Mouse (Mus musculus): ENCODE results near the gene Ccl9. TPM values are rescaled to one million over a fixed set of nuclear protein-coding genes. Genes with fewer than 3 reads are reported as not detected.

The Ccl9 gene
- 4.7 and 6.1 TPM in 2 replicates for polyA plus RNA-seq (2015; fragmentation: Nextera tagmentation; extraction: Ambion mirVana)

GRCm38 (mm10) chr11:83578186-83578760 is at the start of gene Ccl9:
Gene Ccl9, minus strand, starts transcription at chr11:83578636.
- no peak within 1 kb of the TSS for H3K27ac ChIP-seq
- no peak for ATAC-seq (replicated peaks; ENCODE audit: low FRiP score)
- H3K4me2 ChIP-seq, result no peak within 1 kb of the TSS
- H3K9me3 ChIP-seq (replicated peaks), result no peaks in the 10 kb centered on the region
- no peak within 1 kb of the TSS for H3K4me3 ChIP-seq (replicated peaks)
- no peaks in the 10 kb centered on the region for H3K27me3 ChIP-seq
- H3K4me1 ChIP-seq, result peaks cover 11% of the 10 kb centered on the region
- H3K9ac ChIP-seq, result no peak within 1 kb of the TSS
- 76% methylated on average over 2 of the region's 2 CpGs for WGBS
- H3K36me3 ChIP-seq, result no peaks in the 10 kb centered on the region

- no peaks in the 10 kb centered on the region for H3K4me1 ChIP-seq
- H3K9ac ChIP-seq, result no peak overlapping the region
- no peaks in the 10 kb centered on the region for H3K27me3 ChIP-seq
- H3K4me2 ChIP-seq, result no peak overlapping the region
- H3K36me3 ChIP-seq, result no peaks in the 10 kb centered on the region
- H3K4me3 ChIP-seq (replicated peaks), result no peak overlapping the region
- 96% methylated on average over 3 of the region's 3 CpGs for WGBS
- H3K9me3 ChIP-seq (replicated peaks), result no peaks in the 10 kb centered on the region
- H3K27ac ChIP-seq, result no peak overlapping the region
- ATAC-seq (replicated peaks; ENCODE audit: low FRiP score), result no peak
These were observed 45.1 kb upstream of the Ccl9 start for GRCm38 (mm10) chr11:83623586-83623985.

- Histone ChIP-seq H3K4me2 (no peak overlapping the region), H3K27ac (no peak overlapping the region), H3K27me3 (no peaks in the 10 kb centered on the region), H3K9me3 (replicated peaks) (no peaks in the 10 kb centered on the region), H3K36me3 (no peaks in the 10 kb centered on the region), H3K4me1 (no peaks in the 10 kb centered on the region), H3K4me3 (replicated peaks) (no peak overlapping the region), H3K9ac (no peak overlapping the region)
- WGBS, result 94% methylated on average over 1 of the region's 1 CpGs
- no peak for ATAC-seq (replicated peaks; ENCODE audit: low FRiP score)
These were observed 40.6 kb upstream of the Ccl9 start for GRCm38 (mm10) chr11:83619037-83619436.

GRCm38 (mm10) chr11:83618238-83618637 is 39.8 kb upstream of the Ccl9 start:
- 73% methylated on average over 5 of the region's 5 CpGs for WGBS
- H3K9ac ChIP-seq, result no peak overlapping the region
- H3K27ac ChIP-seq, result no peak overlapping the region
- no peaks in the 10 kb centered on the region for H3K9me3 ChIP-seq (replicated peaks)
- H3K36me3 ChIP-seq, result no peaks in the 10 kb centered on the region
- H3K4me3 ChIP-seq (replicated peaks), result no peak overlapping the region
- no peak for ATAC-seq (replicated peaks; ENCODE audit: low FRiP score)
- H3K4me1 ChIP-seq, result no peaks in the 10 kb centered on the region
- no peak overlapping the region for H3K4me2 ChIP-seq
- H3K27me3 ChIP-seq, result no peaks in the 10 kb centered on the region

- H3K27me3 ChIP-seq, result no peaks in the 10 kb centered on the region
- H3K27ac ChIP-seq, result no peak overlapping the region
- 88% methylated on average over 1 of the region's 1 CpGs for WGBS
- H3K9me3 ChIP-seq (replicated peaks), result no peaks in the 10 kb centered on the region
- no peak for ATAC-seq (replicated peaks; ENCODE audit: low FRiP score)
- no peak overlapping the region for H3K4me2 ChIP-seq
- H3K4me3 ChIP-seq (replicated peaks), result no peak overlapping the region
- H3K4me1 ChIP-seq, result no peaks in the 10 kb centered on the region
- H3K9ac ChIP-seq, result no peak overlapping the region
- no peaks in the 10 kb centered on the region for H3K36me3 ChIP-seq
These were observed 38.1 kb upstream of the Ccl9 start for GRCm38 (mm10) chr11:83616586-83616985.

- no peak overlapping the region for H3K4me2 ChIP-seq
- 79% methylated on average over 2 of the region's 2 CpGs for WGBS
- no peak overlapping the region for H3K27ac ChIP-seq
- H3K4me3 ChIP-seq (replicated peaks), result no peak overlapping the region
- H3K4me1 ChIP-seq, result no peaks in the 10 kb centered on the region
- no peak for ATAC-seq (replicated peaks; ENCODE audit: low FRiP score)
- H3K9me3 ChIP-seq (replicated peaks), result no peaks in the 10 kb centered on the region
- no peaks in the 10 kb centered on the region for H3K27me3 ChIP-seq
- no peak overlapping the region for H3K9ac ChIP-seq
- H3K36me3 ChIP-seq, result no peaks in the 10 kb centered on the region
These were observed 32.5 kb upstream of the Ccl9 start for GRCm38 (mm10) chr11:83610900-83611299.

- 56% methylated on average over 1 of the region's 1 CpGs for WGBS
- ATAC-seq (replicated peaks; ENCODE audit: low FRiP score), result no peak
These were observed 28.0 kb upstream of the Ccl9 start for GRCm38 (mm10) chr11:83606396-83606795.

GRCm38 (mm10) chr11:83605535-83605934 is 27.1 kb upstream of the Ccl9 start:
- H3K4me2 ChIP-seq, result no peak overlapping the region
- H3K9ac ChIP-seq, result no peak overlapping the region
- ATAC-seq (replicated peaks; ENCODE audit: low FRiP score), result no peak
- no peaks in the 10 kb centered on the region for H3K36me3 ChIP-seq
- H3K9me3 ChIP-seq (replicated peaks), result no peaks in the 10 kb centered on the region
- H3K4me3 ChIP-seq (replicated peaks), result no peak overlapping the region
- H3K27me3 ChIP-seq, result no peaks in the 10 kb centered on the region
- H3K27ac ChIP-seq, result no peak overlapping the region
- H3K4me1 ChIP-seq, result no peaks in the 10 kb centered on the region
- WGBS, result 87% methylated on average over 3 of the region's 3 CpGs

More at GRCm38 (mm10) chr11:83606396-83606795, 28.0 kb upstream of the Ccl9 start:
- Histone ChIP-seq H3K9me3 (replicated peaks) (no peaks in the 10 kb centered on the region), H3K27me3 (no peaks in the 10 kb centered on the region), H3K4me1 (no peaks in the 10 kb centered on the region), H3K4me2 (no peak overlapping the region), H3K4me3 (replicated peaks) (no peak overlapping the region), H3K36me3 (no peaks in the 10 kb centered on the region), H3K27ac (no peak overlapping the region), H3K9ac (no peak overlapping the region)

- no peaks in the 10 kb centered on the region for H3K27me3 ChIP-seq
- no peaks in the 10 kb centered on the region for H3K9me3 ChIP-seq (replicated peaks)
- 89% methylated on average over 4 of the region's 4 CpGs for WGBS
- H3K9ac ChIP-seq, result no peak overlapping the region
- H3K36me3 ChIP-seq, result no peaks in the 10 kb centered on the region
- ATAC-seq (replicated peaks; ENCODE audit: low FRiP score), result no peak
- no peak overlapping the region for H3K27ac ChIP-seq
- H3K4me3 ChIP-seq (replicated peaks), result no peak overlapping the region
- no peaks in the 10 kb centered on the region for H3K4me1 ChIP-seq
- H3K4me2 ChIP-seq, result no peak overlapping the region
These were observed 26.3 kb upstream of the Ccl9 start for GRCm38 (mm10) chr11:83604698-83605097.

- no peak overlapping the region for H3K27ac ChIP-seq
- no peaks in the 10 kb centered on the region for H3K36me3 ChIP-seq
- no peaks in the 10 kb centered on the region for H3K27me3 ChIP-seq
- H3K4me2 ChIP-seq, result no peak overlapping the region
- no peaks in the 10 kb centered on the region for H3K4me1 ChIP-seq
- H3K4me3 ChIP-seq (replicated peaks), result no peak overlapping the region
- H3K9ac ChIP-seq, result no peak overlapping the region
- H3K9me3 ChIP-seq (replicated peaks), result no peaks in the 10 kb centered on the region
- no peak for ATAC-seq (replicated peaks; ENCODE audit: low FRiP score)
- WGBS, result 89% methylated on average over 3 of the region's 3 CpGs
These were observed 25.0 kb upstream of the Ccl9 start for GRCm38 (mm10) chr11:83603399-83603798.

GRCm38 (mm10) chr11:83600576-83600975 is 22.1 kb upstream of the Ccl9 start:
- WGBS, result 42% methylated on average over 2 of the region's 2 CpGs
- Histone ChIP-seq H3K27me3 (no peaks in the 10 kb centered on the region), H3K9ac (no peak overlapping the region), H3K9me3 (replicated peaks) (no peaks in the 10 kb centered on the region), H3K27ac (no peak overlapping the region), H3K4me1 (no peaks in the 10 kb centered on the region), H3K4me2 (no peak overlapping the region), H3K36me3 (no peaks in the 10 kb centered on the region), H3K4me3 (replicated peaks) (no peak overlapping the region)
- ATAC-seq (replicated peaks; ENCODE audit: low FRiP score), result no peak

GRCm38 (mm10) chr11:83598991-83599390 is 20.6 kb upstream of the Ccl9 start:
- Histone ChIP-seq H3K4me1 (no peaks in the 10 kb centered on the region), H3K4me2 (no peak overlapping the region), H3K27ac (no peak overlapping the region), H3K27me3 (no peaks in the 10 kb centered on the region), H3K9ac (no peak overlapping the region), H3K9me3 (replicated peaks) (no peaks in the 10 kb centered on the region), H3K36me3 (no peaks in the 10 kb centered on the region), H3K4me3 (replicated peaks) (no peak overlapping the region)
- ATAC-seq (replicated peaks; ENCODE audit: low FRiP score), result no peak
- whole genome bisulfite sequencing, result 65% methylated on average over 3 of the region's 3 CpGs

GRCm38 (mm10) chr11:83598207-83598837 is 19.9 kb upstream of the Ccl9 start:
- Histone ChIP-seq H3K9ac (no peak overlapping the region), H3K4me1 (no peaks in the 10 kb centered on the region), H3K4me3 (replicated peaks) (no peak overlapping the region), H3K9me3 (replicated peaks) (no peaks in the 10 kb centered on the region), H3K27me3 (no peaks in the 10 kb centered on the region), H3K4me2 (no peak overlapping the region), H3K36me3 (no peaks in the 10 kb centered on the region), H3K27ac (no peak overlapping the region)
- 75% methylated on average over 3 of the region's 3 CpGs for WGBS
- ATAC-seq (replicated peaks; ENCODE audit: low FRiP score), result no peak
